15 mouse cellular contexts compared by ENCODE assay signal in the genomic region with DNA sequence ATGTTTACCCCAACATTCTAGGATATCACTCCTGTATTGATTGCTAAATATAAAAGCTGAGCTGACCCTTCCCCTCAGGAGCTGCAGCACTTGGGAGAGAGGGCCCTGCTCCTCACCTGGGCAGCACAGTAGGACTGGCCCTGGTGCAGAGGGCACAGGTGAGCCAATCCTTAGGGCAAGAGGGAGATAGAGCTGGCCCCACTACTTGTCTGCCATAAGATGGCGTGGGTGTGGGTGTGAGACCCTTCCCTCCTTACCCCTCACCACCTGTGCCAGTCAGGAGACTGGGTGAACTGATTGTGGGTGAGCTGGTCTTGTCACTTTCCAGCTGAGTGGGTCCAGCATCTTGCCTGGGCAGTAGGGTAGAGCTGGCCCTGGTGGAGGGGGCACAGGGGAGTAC. TPM values are rescaled to one million over a fixed set of nuclear protein-coding genes. Genes with fewer than 3 reads are reported as not detected.
DNase-seq lines count a peak whose midpoint lies in the region; ATAC-seq and TF ChIP-seq lines count a peak whose summit lies in the region.
"Had no signal": no experiment of that assay in that cellular context is flagged by ENCODE, and none has a peak within 500 bp of the region (broad histone marks: within the 10 kb centered on the region; RNA-seq: fewer than 3 reads in every experiment).

No protein-coding gene starts in this region.

- H3K4me1 ChIP-seq in hindbrain, embryonic 13.5 days (replicated peaks), result peaks cover 26% of the 10 kb centered on the region
- 0 out of 2 replicates have a peak, but pooled peaks cover 4% of the 10 kb centered on the region for H3K4me1 ChIP-seq in hindbrain, embryonic 11.5 days (replicated peaks; ENCODE audit: control insufficient read depth, insufficient read depth, low read length)
- H3K4me1 ChIP-seq in liver, adult 2 months (ENCODE audit: control insufficient read depth, insufficient read depth, low read length), result peaks cover 30% of the 10 kb centered on the region
- H3K4me1 ChIP-seq in liver, postnatal 0 days (ENCODE audit: insufficient read depth), result peaks cover 22% of the 10 kb centered on the region
- peaks cover 13% of the 10 kb centered on the region for H3K4me1 ChIP-seq in midbrain, embryonic 16.5 days (ENCODE audit: control insufficient read depth, insufficient read depth, low read length)
- peaks cover 19% of the 10 kb centered on the region for H3K4me1 ChIP-seq in midbrain, embryonic 15.5 days

- no peak for DNase-seq in hindbrain, embryonic 11.5 days (ENCODE audit: low spot score)
- no peak for DNase-seq in liver, adult 2 months (ENCODE audit: extremely low read depth, low read depth, low spot score)
- no peak for DNase-seq in liver, postnatal 0 days
- no peak for DNase-seq in left cerebral cortex, adult 11 months (ENCODE audit: low spot score)
- DNase-seq: cerebellum, adult 8-10 months; gastrocnemius, postnatal 36 days; lung, postnatal 14 days; right cerebral cortex, postnatal 4 days had no signal

- no peaks in the 10 kb centered on the region for H3K27me3 ChIP-seq in hindbrain, embryonic 13.5 days
- H3K27me3 ChIP-seq in hindbrain, embryonic 11.5 days (ENCODE audit: control insufficient read depth, insufficient read depth, low read length), result no peaks in the 10 kb centered on the region
- H3K27me3 ChIP-seq in liver, adult 2 months (ENCODE audit: control insufficient read depth, insufficient read depth, low read length), result no peaks in the 10 kb centered on the region
- H3K27me3 ChIP-seq in liver, postnatal 0 days (ENCODE audit: insufficient read depth, low read length), result no peaks in the 10 kb centered on the region
- H3K27me3 ChIP-seq in midbrain, embryonic 16.5 days (ENCODE audit: control insufficient read depth, insufficient read depth, low read depth, low read length), result no peaks in the 10 kb centered on the region
- H3K27me3 ChIP-seq in midbrain, embryonic 15.5 days (replicated peaks), result no peaks in the 10 kb centered on the region
- H3K27me3 ChIP-seq: forebrain, embryonic 15.5 days; limb, embryonic 15.5 days; neural tube, embryonic 12.5 days had no signal

- no peak for TF ChIP-seq EP300 in liver, postnatal 0 days (IDR thresholded peaks at IDR 0.05; ENCODE audit: low read depth)

- no peak overlapping the region for H3K27ac ChIP-seq in hindbrain, embryonic 13.5 days
- no peak overlapping the region for H3K27ac ChIP-seq in hindbrain, embryonic 11.5 days (ENCODE audit: low read depth, low read length)
- peak overlapping the region; percentile 30 for H3K27ac ChIP-seq in liver, adult 2 months (replicated peaks; ENCODE audit: insufficient read depth, low read depth, low read length)
- no peak overlapping the region for H3K27ac ChIP-seq in liver, postnatal 0 days (ENCODE audit: low read depth)
- H3K27ac ChIP-seq in midbrain, embryonic 16.5 days (ENCODE audit: low read length), result no peak overlapping the region
- H3K27ac ChIP-seq in midbrain, embryonic 15.5 days, result no peak overlapping the region
- H3K27ac ChIP-seq: forebrain, embryonic 15.5 days; limb, embryonic 15.5 days; neural tube, embryonic 12.5 days had no signal

- WGBS in hindbrain, embryonic 13.5 days, result 90% methylated on average over 1 of the region's 1 CpGs
- WGBS in hindbrain, embryonic 11.5 days, result 85% methylated on average over 1 of the region's 1 CpGs
- 86% methylated on average over 1 of the region's 1 CpGs for WGBS in liver, adult 2 months
- 86% methylated on average over 1 of the region's 1 CpGs for WGBS in liver, postnatal 0 days (ENCODE audit: insufficient replicate concordance)
- 100% methylated on average over 1 of the region's 1 CpGs for WGBS in midbrain, embryonic 16.5 days
- WGBS in midbrain, embryonic 15.5 days, result 100% methylated on average over 1 of the region's 1 CpGs

- H3K4me3 ChIP-seq in hindbrain, embryonic 13.5 days, result no peak overlapping the region
- H3K4me3 ChIP-seq in hindbrain, embryonic 11.5 days (ENCODE audit: low read depth, low read length), result no peak overlapping the region
- no peak overlapping the region for H3K4me3 ChIP-seq in liver, adult 2 months (ENCODE audit: insufficient read depth, low read depth, low read length)
- H3K4me3 ChIP-seq in liver, postnatal 0 days (ENCODE audit: low read depth, low read length), result no peak overlapping the region
- H3K4me3 ChIP-seq in midbrain, embryonic 16.5 days (ENCODE audit: low read depth, low read length), result no peak overlapping the region
- H3K4me3 ChIP-seq in midbrain, embryonic 15.5 days, result no peak overlapping the region
- H3K4me3 ChIP-seq: erythroblast, embryonic 14.5 days; forebrain, embryonic 15.5 days; limb, embryonic 15.5 days; neural tube, embryonic 12.5 days had no signal

- no peak for TF ChIP-seq POLR2A in liver, adult 2 months (IDR thresholded peaks at IDR 0.05; ENCODE audit: extremely low read depth, insufficient read depth, low read length)

- H3K79me2 ChIP-seq in liver, adult 2 months (ENCODE audit: control insufficient read depth, insufficient read depth, low read length), result peaks cover 31% of the 10 kb centered on the region

- 0 out of 2 replicates have a peak, but pooled peaks have one; percentile 43 for ATAC-seq in hindbrain, embryonic 13.5 days (ENCODE audit: low FRiP score)
- no peak for ATAC-seq in hindbrain, embryonic 11.5 days (ENCODE audit: low FRiP score)
- no peak for ATAC-seq in liver, postnatal 0 days
- ATAC-seq in midbrain, embryonic 16.5 days, result 0 out of 2 replicates have a peak, but pooled peaks have one; percentile 4
- no peak for ATAC-seq in midbrain, embryonic 15.5 days (replicated peaks)
- ATAC-seq: forebrain, embryonic 15.5 days had no signal

- H3K36me3 ChIP-seq in hindbrain, embryonic 13.5 days, result no peaks in the 10 kb centered on the region
- H3K36me3 ChIP-seq in hindbrain, embryonic 11.5 days (ENCODE audit: control insufficient read depth, insufficient read depth, low read length), result no peaks in the 10 kb centered on the region
- no peaks in the 10 kb centered on the region for H3K36me3 ChIP-seq in liver, adult 2 months (ENCODE audit: control insufficient read depth, insufficient read depth, low read length)
- no peaks in the 10 kb centered on the region for H3K36me3 ChIP-seq in liver, postnatal 0 days (replicated peaks; ENCODE audit: insufficient read depth, low read length)
- no peaks in the 10 kb centered on the region for H3K36me3 ChIP-seq in midbrain, embryonic 16.5 days (ENCODE audit: control insufficient read depth, insufficient read depth, low read length)
- no peaks in the 10 kb centered on the region for H3K36me3 ChIP-seq in midbrain, embryonic 15.5 days (replicated peaks)
- H3K36me3 ChIP-seq: forebrain, embryonic 15.5 days; limb, embryonic 15.5 days; neural tube, embryonic 12.5 days had no signal

- TF ChIP-seq CTCF in liver, adult 2 months (IDR thresholded peaks at IDR 0.05; ENCODE audit: low read depth, low read length), result no peak
- no peak for TF ChIP-seq CTCF in liver, postnatal 0 days (IDR thresholded peaks at IDR 0.05; ENCODE audit: low read depth)

- H3K9ac ChIP-seq in hindbrain, embryonic 13.5 days, result no peak overlapping the region
- H3K9ac ChIP-seq in hindbrain, embryonic 11.5 days (ENCODE audit: low read depth, low read length), result no peak overlapping the region
- H3K9ac ChIP-seq in liver, adult 2 months (ENCODE audit: low read depth, low read length), result no peak overlapping the region
- no peak overlapping the region for H3K9ac ChIP-seq in liver, postnatal 0 days (replicated peaks)
- H3K9ac ChIP-seq in midbrain, embryonic 16.5 days (ENCODE audit: low read depth, low read length), result no peak overlapping the region
- no peak overlapping the region for H3K9ac ChIP-seq in midbrain, embryonic 15.5 days
- H3K9ac ChIP-seq: forebrain, embryonic 15.5 days; limb, embryonic 15.5 days; neural tube, embryonic 12.5 days had no signal

- no peak overlapping the region for H3K4me2 ChIP-seq in hindbrain, embryonic 13.5 days
- H3K4me2 ChIP-seq in hindbrain, embryonic 11.5 days (replicated peaks; ENCODE audit: low read depth, low read length), result no peak overlapping the region
- H3K4me2 ChIP-seq in liver, postnatal 0 days (ENCODE audit: low read depth, low read length), result no peak overlapping the region
- no peak overlapping the region for H3K4me2 ChIP-seq in midbrain, embryonic 16.5 days (ENCODE audit: low read length)
- no peak overlapping the region for H3K4me2 ChIP-seq in midbrain, embryonic 15.5 days
- H3K4me2 ChIP-seq: forebrain, embryonic 15.5 days; limb, embryonic 15.5 days; neural tube, embryonic 12.5 days had no signal

- H3K9me3 ChIP-seq in hindbrain, embryonic 13.5 days, result no peaks in the 10 kb centered on the region
- no peaks in the 10 kb centered on the region for H3K9me3 ChIP-seq in hindbrain, embryonic 11.5 days (ENCODE audit: control insufficient read depth, low read length)
- H3K9me3 ChIP-seq in liver, postnatal 0 days (ENCODE audit: low read length), result no peaks in the 10 kb centered on the region
- no peaks in the 10 kb centered on the region for H3K9me3 ChIP-seq in midbrain, embryonic 16.5 days (replicated peaks; ENCODE audit: control insufficient read depth, low read length, poor library complexity, severe bottlenecking)
- H3K9me3 ChIP-seq in midbrain, embryonic 15.5 days, result no peaks in the 10 kb centered on the region
- H3K9me3 ChIP-seq: forebrain, embryonic 15.5 days; limb, embryonic 15.5 days; neural tube, embryonic 12.5 days had no signal

RNA-seq across cellular contexts. Expression of a gene that starts 47.2 kb away (rescaled TPM):
- polyA plus RNA-seq in hindbrain, embryonic 13.5 days (2015; fragmentation: Nextera tagmentation; extraction: Ambion mirVana), result 7.7 and 8.2 TPM in 2 replicates
- polyA plus RNA-seq in hindbrain, embryonic 11.5 days (2014; fragmentation: Nextera tagmentation; extraction: Ambion mirVana), result 12.5 and 17.0 TPM in 2 replicates
- total RNA-seq in liver, adult 2 months (2014; rRNA removed), result 10.7 and 11.5 TPM in 2 replicates
- 4.8 and 6.1 TPM in 2 replicates for polyA plus RNA-seq in liver, adult 2 months (2012; rRNA removed)
- 1.7 and 2.0 TPM in 2 replicates for polyA plus RNA-seq in liver, postnatal 0 days (2015; fragmentation: Nextera tagmentation; extraction: Ambion mirVana)
- polyA plus RNA-seq in midbrain, embryonic 16.5 days (2015; fragmentation: Nextera tagmentation; extraction: Ambion mirVana), result 8.4 and 8.8 TPM in 2 replicates
- 7.6 and 8.1 TPM in 2 replicates for polyA plus RNA-seq in midbrain, embryonic 15.5 days (2015; fragmentation: Nextera tagmentation; extraction: Ambion mirVana)

Comparison
In these comparisons a context has a peak if more than half of its experiments do, and no peak if none do; other contexts are left out.
1. ATAC-seq: peak in hindbrain, embryonic 13.5 days (single experiment) and midbrain, embryonic 16.5 days (single experiment); none in hindbrain, embryonic 11.5 days (single experiment), liver, postnatal 0 days (single experiment) and midbrain, embryonic 15.5 days (single experiment).